Mouse (Mus musculus) CD4-positive, CD25-positive, alpha-beta regulatory T cell (primary cell): ENCODE results near the gene Aamdc. TPM values are rescaled to one million over a fixed set of nuclear protein-coding genes. Genes with fewer than 3 reads are reported as not detected.

ENCODE experiments used
- polyA plus RNA-seq: library from polyadenylated mRNA; unstranded; fragments of 100-300 nt; shearing (Covaris generic); gene quantifications from one replicate; pipeline ENCODE4 v1.2.1, GENCODE M21; 2017

Gene Aamdc
- polyA plus RNA-seq = 47.4 TPM

GRCm38 (mm10) chr7:97579067-97579975 is at the start of gene Aamdc, which contains the start of gene Rsf1:
TSS of gene Aamdc (minus strand) at chr7:97579497.
TSS of gene Rsf1 (plus strand) at chr7:97579889.

Other genes starting within 250 kb of the Aamdc start
- gene Usp35, start 247.5 kb downstream of the Aamdc start, polyA plus RNA-seq = 4.3 TPM
- 3.2 TPM for gene Kctd21, start 247.2 kb downstream of the Aamdc start, polyA plus RNA-seq
- gene Alg8, start 207.9 kb downstream of the Aamdc start, polyA plus RNA-seq = 18.1 TPM
- gene Ndufc2, start 179.5 kb downstream of the Aamdc start, polyA plus RNA-seq = 165 TPM
- not detected for gene Thrsp, start 161.8 kb downstream of the Aamdc start, polyA plus RNA-seq
- 0.61 TPM for gene Kctd14, start 128.2 kb downstream of the Aamdc start, polyA plus RNA-seq
- 48.5 TPM for gene Ints4, start 98.5 kb downstream of the Aamdc start, polyA plus RNA-seq
- 50.3 TPM for gene Rsf1, start 392 bp upstream of the Aamdc start, polyA plus RNA-seq
- gene Clns1a, start 117.1 kb upstream of the Aamdc start, polyA plus RNA-seq = 127 TPM
- 1.8 TPM for gene Aqp11, start 158.8 kb upstream of the Aamdc start, polyA plus RNA-seq
- gene Pak1, start 209.0 kb upstream of the Aamdc start, polyA plus RNA-seq = 6.8 TPM